Mouse (Mus musculus) T-cell, adult 2 months (primary cell): ENCODE measurements around the gene Rsad2.
"Not testable (repeated sequence)": the region's sequence is repeated elsewhere in the genome, so short reads cannot be mapped to it uniquely, and the experiment has no call there.

Experiments
- DNase-seq: peaks from one replicate; pipeline ENCODE4 v3.0.0; 2022; ENCODE audit warnings: low spot score

Rsad2 gene

DNA sequence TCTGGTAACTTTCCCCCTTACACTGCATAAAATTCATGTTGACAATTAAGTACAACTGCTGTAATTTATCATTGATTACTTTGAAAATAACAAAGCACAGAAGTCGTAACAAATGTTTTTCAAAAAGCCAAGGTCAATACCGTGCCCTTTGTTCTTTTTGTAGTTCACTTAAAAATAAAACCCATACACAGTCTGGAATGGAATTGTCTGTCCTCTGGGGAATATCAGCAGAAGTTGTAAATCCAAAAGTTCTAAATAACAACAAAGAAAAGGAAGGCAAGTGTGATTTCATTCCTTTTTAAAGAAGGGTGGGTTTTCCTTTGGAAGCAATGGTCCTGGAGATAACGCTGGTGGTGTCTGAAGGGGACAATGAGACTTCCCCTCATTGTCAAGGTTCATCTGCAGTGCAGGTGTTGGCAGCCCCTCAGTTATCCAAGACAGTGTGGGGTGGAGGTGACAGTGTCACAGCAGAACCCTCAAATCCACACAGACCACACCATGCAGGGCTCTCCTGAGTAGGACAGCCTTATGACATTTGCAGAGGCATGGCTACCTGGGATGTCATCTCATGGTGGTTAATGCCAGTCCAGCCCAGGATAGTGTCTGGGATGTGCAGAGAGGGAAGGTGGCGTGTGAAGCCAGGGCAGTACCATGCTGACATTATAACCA is 9.7 kb downstream of the Rsad2 start:
- no peak for DNase-seq

DNA sequence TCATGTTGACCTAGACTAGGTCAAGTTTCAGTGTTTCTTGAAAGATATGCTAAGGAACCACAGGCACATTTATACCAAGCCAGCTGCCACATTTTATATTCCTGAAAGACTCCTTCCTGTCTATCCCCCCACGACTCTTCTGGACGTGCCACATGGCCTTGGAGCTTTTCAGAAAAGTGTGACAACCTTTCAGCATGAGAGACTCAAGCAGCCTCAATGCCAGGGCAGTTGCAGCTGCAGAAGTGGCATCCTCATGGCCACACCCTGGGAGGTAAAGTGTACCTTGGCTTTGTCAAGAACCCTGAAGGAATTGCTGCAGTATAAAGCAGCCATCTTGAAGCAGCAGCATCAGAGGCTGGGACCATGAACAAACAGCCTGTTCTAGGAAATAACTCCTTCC is 11.7 kb downstream of the Rsad2 start:
- no peak for DNase-seq

DNA sequence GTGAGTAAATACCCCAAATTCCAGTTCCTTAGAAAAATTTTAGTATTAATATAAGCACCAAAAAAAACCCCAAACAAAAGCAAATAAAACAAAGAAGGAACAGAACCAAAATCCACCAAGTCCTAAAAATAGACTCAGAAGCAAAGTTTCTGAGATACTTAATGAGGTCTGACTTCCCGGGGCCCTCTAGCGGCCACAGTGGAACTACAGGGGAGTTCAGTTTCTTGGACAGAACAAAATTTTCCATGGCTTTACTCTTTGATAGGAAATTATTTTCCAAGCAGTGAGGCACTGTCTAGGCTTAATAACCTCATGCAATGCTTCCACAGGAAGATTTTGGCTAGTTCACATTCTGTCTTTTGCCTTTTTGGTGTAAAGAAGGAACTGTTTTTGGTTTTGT is 12.2 kb downstream of the Rsad2 start:
- DNase-seq, result peak; percentile 32

DNA sequence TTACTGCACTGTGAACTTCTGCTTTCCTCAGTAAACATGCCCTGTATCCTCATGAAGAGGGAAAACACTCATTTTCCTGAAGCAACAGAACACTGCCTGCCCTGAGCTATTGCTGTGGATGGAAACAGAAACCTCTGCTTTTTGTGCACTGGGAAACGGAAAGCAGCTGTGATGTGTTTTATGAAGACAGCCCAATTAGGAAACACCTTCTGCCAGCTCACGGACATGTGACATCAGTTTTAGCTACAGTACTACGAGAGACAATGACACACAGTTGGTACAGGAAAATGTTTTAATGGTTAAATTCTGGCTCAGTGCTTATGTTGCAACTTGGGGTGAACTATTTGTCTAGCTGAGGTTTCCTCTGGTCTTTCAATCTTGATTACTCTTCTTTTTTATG is 16.9 kb downstream of the Rsad2 start:
- DNase-seq, result no peak

DNA sequence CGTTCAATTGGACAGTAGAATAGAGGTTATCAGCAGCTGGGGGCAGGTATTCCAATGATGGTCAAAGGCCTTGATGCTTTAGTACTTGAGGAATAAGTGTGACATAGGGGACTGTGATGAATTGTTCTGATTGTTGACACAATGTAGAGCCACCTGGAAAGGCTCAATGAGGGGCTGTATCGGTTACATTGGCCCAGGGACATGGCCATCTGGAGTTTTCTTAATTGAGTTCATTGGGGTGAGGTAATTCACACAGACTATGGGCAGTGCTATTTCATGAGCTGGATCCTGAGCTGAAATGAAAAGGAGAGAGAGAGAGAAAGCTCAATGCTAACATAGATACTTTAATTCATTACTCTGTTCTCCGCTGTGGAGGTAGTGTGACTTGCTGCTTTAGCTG is 18.3 kb downstream of the Rsad2 start:
- no peak for DNase-seq

DNA sequence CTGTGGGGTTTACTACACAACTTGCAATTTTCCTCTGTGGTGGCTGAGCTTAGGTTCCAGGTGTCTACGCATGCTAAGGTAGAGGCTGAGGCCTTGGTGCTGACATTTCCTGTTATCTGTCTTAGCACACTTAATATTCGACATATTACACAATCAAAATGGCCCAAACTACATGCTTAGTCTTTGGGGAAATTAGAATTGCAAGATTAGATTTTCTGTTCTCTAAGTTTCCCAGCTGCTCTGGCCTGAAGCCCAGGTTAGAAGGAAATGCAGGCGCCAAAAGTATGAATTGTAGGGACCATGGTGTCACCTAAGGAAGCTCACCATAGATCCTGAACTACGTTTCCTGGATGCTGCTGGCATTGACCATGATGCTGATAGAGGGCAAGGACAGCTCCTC is 19.9 kb downstream of the Rsad2 start:
- no peak for DNase-seq

DNA sequence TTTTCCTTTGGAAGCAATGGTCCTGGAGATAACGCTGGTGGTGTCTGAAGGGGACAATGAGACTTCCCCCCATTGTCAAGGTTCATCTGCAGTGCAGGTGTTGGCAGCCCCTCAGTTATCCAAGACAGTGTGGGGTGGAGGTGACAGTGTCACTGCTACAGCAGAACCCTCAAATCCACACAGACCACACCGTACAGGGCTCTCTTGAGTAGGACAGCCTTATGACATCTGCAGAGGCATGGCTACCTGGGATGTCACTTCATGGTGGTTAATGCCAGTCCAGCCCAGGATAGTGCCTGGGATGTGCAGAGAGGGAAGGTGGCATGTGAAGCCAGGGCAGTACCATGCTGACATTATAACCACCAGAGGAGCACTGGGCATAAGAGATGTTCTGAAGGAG is 27.5 kb downstream of the Rsad2 start:
- not testable (repeated sequence) for DNase-seq

DNA sequence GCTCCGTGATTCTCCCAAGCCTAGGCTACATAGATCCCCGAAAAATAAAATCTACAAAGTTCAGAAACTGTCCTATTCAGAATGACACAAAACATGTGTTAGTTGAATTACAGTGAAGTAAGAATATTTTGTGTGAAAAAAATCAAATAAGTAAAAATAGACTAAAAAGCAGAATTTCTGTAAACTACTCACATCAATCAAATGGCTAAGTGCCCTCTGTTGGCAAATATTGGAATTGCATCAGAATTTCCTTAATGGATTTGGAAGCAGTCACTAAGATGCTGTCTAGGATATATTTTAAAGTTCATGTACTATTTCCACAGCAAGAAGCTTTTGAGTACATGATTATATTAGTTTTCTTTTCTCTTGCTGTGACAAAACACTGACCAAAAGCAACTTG is 31.4 kb downstream of the Rsad2 start:
- peak; percentile 26 for DNase-seq

DNA sequence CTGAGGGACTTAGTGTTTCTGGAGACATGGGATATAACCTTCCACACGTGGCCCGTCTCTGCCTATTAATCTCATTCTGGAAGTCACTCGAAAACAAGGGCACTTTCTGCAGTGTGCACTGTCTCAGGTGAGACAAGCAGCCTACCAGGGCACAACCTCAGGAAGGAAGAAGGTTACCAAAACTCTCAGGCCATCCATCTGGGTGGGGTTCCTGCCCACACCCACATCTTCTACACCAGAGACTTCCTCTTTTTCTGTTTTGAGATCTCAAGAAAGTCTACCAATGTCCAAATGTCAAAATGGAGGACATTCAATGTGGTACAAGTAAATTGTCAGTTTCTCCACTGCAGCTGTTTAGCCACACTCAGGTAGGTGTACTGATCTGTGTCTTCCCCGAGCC is 37.9 kb downstream of the Rsad2 start:
- DNase-seq, result no peak

DNA sequence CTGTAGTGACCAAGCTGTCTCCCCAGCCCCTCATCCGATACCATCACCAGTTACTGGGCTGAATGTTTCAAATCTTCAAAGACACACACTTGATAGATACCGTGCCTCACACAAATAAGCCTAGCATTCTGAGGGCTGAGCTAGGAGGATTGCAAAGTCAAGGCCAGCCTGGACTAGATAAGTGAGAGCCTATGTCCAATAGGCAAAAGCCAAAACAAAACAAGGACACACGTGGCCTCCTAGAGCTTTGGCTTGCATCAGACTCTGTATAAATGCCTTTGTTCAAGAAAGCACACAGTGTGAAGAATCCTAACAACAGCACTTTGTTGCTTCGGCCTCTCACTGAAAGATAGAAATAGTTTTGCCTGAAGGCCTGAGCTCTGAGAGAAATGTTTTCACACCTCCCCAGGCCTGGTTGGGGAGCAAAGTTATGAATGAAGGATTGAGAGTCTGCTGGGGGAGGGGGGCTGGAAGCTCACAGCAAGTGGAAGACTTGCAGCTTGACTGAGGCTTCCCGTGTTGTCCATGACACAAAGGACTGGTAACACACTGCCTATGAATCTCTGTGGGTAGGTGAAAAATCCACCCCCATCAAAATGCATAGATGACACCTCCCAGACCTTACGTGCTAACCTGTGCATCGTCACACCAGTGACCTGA is 39.5 kb downstream of the Rsad2 start:
- no peak for DNase-seq

DNA sequence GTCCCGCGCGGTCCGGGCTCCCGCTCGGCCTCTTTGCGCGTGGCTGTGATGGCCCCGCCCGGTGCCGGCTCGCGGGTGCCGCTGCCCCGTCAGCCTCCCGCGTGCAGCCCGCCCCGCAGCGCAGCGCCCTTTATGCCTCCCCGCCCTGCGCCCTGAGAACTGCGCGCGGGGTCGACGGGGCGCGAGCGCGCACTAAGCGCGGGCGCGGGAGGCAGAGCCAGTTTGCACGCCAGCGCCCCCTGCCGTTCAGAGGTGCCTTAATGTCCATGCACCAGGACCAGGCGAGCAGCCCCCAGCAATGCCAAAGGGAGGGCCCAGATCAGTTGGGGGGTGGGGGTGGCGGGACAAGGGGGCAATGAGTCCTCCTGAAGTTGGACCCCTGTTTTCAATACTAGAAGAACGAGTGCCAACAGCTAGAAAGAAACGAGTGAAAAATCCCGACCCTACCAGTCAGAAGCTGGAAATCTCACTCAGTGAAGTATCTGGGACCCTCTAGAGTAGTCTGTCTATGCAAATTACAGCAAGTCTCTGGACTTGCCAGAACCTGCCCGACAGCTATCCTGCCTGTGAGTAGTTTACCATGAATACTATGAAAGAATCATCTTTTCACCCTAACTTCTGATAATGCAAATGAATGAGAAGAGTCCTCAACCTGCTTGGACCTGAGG is 41.0 kb downstream of the Rsad2 start, which contains the start of gene Rnf144a:
Gene Rnf144a, minus strand, starts transcription at position 151 of the 668 bp plus-strand sequence.
- peak; percentile 88 for DNase-seq

DNA sequence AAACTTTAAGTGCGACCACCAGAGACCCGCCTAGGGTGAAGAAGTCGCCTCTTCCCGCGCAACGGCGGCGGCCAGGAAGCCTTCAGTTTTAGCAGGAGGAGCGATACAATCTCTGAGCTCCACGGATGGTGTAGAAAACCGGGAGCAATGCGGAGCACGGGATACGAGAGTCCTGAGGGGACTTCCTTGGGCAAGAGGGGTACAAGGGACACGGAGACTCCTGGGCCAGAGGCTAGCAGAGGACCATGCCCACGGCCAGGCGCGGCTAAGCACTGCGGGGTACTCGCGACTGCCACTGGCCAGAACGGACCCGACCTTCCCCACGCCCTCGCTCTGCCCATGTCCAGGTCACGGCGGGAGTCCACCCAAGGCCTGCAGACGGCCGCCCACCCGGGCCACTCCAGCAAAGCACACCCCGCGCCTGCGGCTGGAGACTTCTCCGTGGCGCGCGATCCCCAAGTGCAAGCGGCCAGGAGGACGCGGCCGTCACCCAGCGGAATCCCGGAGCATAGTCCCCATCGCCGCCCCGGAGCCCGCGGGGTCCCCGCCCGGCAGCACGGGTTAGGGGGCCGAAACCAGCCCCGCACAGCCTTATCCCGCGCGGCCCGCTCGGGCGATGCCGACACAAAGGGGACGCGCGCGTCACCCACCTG is 41.7 kb downstream of the Rsad2 start:
- no peak for DNase-seq

DNA sequence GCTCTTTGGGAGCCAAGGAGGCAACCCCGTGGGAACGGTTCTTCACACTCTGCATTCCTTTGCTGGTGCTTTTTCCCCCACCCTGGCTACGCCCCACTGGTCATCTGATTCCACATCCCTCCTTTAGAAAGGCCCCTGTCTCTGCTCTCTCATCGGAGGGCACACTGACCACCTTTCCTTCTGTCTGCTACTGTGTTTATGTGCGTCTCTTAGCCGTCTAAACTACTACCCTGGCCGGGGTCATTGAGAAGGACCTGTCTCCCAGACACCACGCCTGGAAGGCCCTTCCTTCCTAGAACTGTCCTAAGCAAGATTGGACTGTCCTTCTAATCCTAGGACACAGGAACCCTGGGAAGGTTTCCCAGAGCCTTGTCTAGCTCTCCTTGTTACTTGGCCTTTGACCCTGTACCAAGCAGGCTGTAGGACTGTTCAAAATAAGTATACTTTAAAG is 42.3 kb downstream of the Rsad2 start:
- DNase-seq, result no peak

DNA sequence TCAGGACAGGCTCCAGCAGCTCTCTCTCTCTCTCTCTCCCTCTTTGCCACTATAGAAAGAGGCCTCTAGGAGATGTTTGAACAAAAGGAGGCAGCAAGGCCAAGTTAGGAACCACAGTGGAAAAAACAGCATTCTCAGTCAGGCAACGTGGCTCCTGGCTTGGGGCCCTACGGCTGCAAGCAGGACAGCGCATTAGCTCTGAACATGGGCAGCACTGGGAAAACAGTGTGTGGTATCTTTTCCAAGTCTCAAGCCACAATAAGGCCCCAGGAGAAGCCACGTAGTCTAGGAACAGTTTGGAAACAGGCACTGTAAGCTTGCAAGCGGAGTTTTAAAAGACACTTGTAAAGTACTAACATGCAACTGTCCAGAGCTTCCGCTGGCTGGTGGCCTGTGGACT is 43.5 kb downstream of the Rsad2 start:
- DNase-seq, result no peak

DNA sequence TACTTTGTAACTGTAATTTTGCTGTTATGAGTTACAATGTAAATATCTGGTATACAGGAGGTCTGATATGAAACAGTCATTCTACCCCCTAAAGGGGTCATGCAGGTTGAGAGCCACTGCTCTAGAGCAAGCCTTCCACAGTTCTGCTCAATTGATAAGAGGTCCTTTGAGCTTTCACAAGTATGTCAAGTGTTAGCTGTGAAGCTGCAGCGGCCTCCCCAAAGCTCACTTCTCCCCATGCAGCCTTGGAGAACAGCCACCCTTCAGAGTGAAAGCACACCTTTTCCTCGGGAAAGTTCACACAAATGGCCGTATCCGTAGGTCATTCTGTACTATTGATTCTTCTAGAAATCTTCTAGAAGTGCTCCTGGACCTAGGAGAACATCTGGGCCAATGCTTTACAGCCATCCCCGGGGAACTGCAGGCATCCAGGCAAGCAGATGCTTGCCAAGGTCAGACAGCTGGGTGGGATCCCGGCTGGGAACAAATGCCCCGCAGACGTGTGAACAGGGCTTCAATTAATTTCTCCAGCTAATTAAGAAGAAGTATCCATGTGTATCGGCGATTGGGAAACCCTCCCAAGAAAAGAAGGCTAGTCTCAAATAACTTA is 44.3 kb downstream of the Rsad2 start:
- no peak for DNase-seq

DNA sequence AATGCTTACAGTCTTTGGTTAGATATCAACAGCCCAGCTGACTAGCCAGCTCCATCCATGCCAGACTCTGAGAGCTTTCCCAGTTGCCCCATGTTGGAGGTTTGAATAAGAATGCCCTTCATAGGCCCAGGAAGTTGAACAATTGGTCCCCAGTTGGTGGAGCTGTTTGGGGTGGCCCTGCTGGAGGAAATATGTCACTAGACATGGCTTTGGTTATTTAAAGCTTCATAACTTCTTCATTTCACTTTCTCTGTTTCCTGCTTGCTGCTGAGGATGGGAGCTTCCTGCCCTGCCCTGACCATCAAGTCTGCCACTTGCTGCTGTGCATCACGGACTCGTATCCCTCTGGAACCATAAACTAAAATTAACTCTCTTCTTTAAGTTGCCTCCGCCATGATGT is 45.8 kb downstream of the Rsad2 start:
- DNase-seq, result peak; percentile 20

DNA sequence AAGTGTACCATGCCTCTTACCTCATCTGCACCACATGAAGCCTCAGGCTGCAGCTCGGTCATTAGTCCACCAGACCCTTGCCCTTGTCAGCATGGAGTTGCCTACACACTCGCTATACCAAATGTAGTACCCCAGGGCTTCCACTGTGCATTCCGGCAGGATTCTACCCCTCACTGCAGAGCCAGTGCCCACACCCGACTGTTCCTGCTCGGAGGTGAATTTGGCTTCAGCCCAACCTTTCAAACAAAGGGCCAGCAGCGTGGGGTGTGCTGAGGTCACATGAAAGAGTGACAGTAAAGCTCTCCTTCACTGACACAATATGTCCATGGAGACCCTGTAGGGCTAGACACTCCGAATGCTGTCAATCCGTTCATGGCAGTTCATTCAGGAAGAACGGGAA is 47.5 kb downstream of the Rsad2 start:
- no peak for DNase-seq

DNA sequence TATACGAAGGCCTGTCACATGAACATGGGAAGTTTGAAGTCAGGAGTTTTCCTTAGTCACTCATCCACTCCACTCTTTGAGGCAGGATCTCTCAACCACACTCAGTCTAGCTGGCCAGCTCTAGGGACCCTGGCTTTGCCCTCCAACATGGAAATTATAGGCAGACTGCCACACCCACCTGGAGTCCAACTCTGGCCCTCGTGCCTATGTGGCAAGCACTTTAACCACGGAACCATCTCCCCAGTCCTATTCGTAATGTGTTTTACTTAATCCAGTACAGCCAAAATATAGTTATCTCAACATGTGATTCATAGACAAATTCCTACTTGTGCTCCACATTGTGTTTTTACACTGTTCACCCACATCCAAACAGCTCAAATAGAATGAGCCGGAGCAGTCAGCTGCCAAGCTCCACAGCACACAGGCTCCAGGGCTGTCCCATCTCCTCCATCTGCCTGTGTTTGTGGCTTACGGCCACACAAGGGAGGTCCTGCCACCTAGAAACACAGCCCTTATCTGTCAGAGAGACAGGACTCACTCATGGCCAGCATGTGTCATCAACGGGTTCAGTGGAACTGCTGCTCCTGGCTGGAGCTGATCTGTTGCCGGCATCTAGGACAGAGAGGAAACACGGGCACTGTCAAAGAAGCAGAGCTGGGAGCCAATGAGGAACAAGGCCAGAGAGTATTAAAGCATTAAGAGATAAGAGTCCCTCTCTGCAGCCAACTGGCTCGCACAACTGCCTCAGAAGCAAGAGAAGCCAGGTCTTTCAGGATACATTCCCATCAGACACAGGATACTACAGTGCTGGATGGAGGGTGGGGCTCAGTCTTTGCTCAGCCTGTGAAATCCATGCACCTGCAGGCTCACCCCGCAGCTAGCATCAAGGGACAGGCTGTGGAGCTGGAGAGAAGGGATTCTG is 51.2 kb downstream of the Rsad2 start:
- no peak for DNase-seq

DNA sequence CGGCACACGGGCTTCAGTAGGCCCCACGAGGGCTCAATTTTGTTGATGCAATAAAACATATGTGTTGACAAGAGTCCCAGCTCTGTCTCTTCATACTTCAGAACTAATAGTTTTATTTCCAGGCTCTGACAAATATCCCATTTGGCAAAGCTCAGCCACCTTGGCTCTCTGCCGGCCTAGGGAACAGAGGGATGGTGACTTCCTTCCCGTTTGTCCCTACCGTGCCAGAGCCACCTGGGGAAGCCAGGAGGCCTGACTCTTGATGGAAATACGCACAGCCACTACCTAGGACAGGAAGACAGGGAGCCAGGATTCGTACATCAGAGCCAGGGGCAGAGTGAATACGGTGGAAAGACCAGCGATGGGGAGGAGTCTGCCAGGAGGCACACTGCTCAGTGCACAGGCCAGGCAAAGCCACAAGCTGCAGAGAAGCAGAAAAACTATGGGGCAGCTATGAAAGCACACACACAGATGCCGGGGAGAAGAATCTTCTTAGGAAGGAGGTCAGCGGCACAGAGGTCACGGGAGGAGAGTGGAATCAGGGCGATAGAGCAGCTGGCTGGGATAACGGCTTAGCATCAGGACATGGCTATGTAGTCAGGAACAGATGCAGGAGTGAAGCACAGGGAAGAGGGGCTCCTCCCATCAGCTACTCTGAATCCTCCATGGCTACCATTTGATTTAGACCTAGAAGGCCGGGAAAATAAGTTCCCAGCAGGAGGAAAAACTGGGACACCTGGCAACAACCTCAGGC is 52.7 kb downstream of the Rsad2 start:
- DNase-seq, result no peak

DNA sequence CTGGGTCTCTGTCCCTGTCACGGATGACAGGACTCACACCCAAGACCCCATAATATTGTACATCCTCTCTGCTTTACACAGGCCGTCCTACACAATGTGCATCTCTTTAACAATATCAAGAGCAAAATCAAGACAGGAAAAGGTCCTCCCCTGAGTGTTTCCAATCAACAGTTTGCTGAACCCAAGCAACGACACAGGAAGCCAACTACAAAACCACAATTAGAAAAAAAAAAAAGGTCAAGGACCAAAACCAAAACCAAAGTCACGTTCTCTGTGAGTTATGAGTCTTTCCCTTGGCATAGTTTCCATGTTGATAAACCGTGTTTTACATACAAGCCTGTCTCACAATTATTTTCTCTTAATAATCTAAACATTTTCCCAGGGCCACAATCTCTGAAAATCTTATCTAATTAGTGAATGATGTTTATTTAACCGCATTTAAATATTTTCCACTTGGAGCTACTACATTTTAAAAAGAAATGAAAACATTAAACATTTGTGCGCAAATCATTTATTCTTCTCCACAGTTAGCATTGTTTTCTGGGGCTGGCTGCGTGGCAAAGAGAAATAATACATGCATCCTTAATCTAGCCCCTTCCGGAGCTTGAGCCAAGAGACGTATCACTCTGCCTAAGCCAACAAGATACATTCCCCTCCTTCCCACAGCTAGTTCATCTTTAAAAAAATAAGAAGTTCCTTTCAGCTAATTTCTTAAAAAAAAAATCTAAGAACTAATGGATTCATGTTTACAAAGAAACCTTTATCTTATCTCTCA is 54.4 kb downstream of the Rsad2 start:
- peak; percentile 72 for DNase-seq
